Mouse (Mus musculus): ENCODE results near the gene Plekhg4. TPM values are rescaled to one million over a fixed set of nuclear protein-coding genes. Genes with fewer than 3 reads are reported as not detected.

The Plekhg4 gene
- total RNA-seq, 2 experiments from 2014 or later, result 3.7 to 4.5 TPM

- Histone ChIP-seq H3K27ac (no peak within 1 kb of the TSS), H3K4me3 (0 out of 2 replicates have a peak within 1 kb of the TSS, but pooled peaks have one; percentile 11)
- TF ChIP-seq CTCF (IDR thresholded peaks at IDR 0.05), result peak; percentile 40
- intact Hi-C loops (cut with DNase I), result no loop called here
- DNase-seq (ENCODE audit: extremely low spot score in 1 of 2, low spot score in 2 of 2), result peak in 1 of 2 experiments; percentile 19
Observed at GRCm38 (mm10) chr8:105413391-105413790, 40.3 kb downstream of the Plekhg4 start, which contains the start of the genes Kctd19 and Lrrc36. Gene Kctd19 (minus strand): TSS chr8:105413502. Gene Lrrc36 (plus strand): TSS chr8:105413571.

GRCm38 (mm10) chr8:105418992-105419391 is 45.9 kb downstream of the Plekhg4 start:
- TF ChIP-seq CTCF (IDR thresholded peaks at IDR 0.05), result peak; percentile 19
- Histone ChIP-seq H3K4me3 (no peak overlapping the region), H3K27ac (no peak overlapping the region)
- intact Hi-C loops (cut with DNase I), result no loop called here
- no peak for DNase-seq (ENCODE audit: extremely low spot score in 1 of 2, low spot score in 2 of 2)

GRCm38 (mm10) chr8:105419800-105420199 is 46.7 kb downstream of the Plekhg4 start:
- H3K4me3 ChIP-seq, result no peak overlapping the region
- no peak for DNase-seq (ENCODE audit: extremely low spot score in 1 of 2, low spot score in 2 of 2)
- TF ChIP-seq CTCF (IDR thresholded peaks at IDR 0.05), result no peak
- no peak overlapping the region for H3K27ac ChIP-seq
- intact Hi-C loops (cut with DNase I), result no loop called here

GRCm38 (mm10) chr8:105422006-105422405 is 48.9 kb downstream of the Plekhg4 start:
- intact Hi-C loops (cut with DNase I), result no loop called here
- DNase-seq (ENCODE audit: extremely low spot score in 1 of 2, low spot score in 2 of 2), result no peak
- no peak overlapping the region for H3K4me3 ChIP-seq
- no peak for TF ChIP-seq CTCF (IDR thresholded peaks at IDR 0.05)
- H3K27ac ChIP-seq, result no peak overlapping the region

GRCm38 (mm10) chr8:105426878-105427277 is 53.8 kb downstream of the Plekhg4 start:
- no peak overlapping the region for H3K4me3 ChIP-seq
- no peak overlapping the region for H3K27ac ChIP-seq
- intact Hi-C loops (cut with DNase I), result no loop called here
- no peak for DNase-seq (ENCODE audit: extremely low spot score in 1 of 2, low spot score in 2 of 2)
- no peak for TF ChIP-seq CTCF (IDR thresholded peaks at IDR 0.05)

- no peak for DNase-seq (ENCODE audit: extremely low spot score in 1 of 2, low spot score in 2 of 2)
- H3K27ac ChIP-seq, result no peak overlapping the region
- intact Hi-C loops (cut with DNase I), result no loop called here
- no peak overlapping the region for H3K4me3 ChIP-seq
- TF ChIP-seq CTCF (IDR thresholded peaks at IDR 0.05), result no peak
Observed at GRCm38 (mm10) chr8:105431743-105432515, 58.9 kb downstream of the Plekhg4 start.

Other genes with a start within 250 kb of the Plekhg4 start
- gene Ces4a, start 241.5 kb upstream of the Plekhg4 start, total RNA-seq (2021), result not detected
- gene Cbfb, start 202.6 kb upstream of the Plekhg4 start, total RNA-seq (2021), result 10 to 100 TPM; 20.7 to 22.3 TPM
- 10 to 100 TPM; 37.9 to 38.3 TPM for gene D230025D16Rik, start 148.1 kb upstream of the Plekhg4 start, total RNA-seq (2021)
- 1 to 10 TPM; 2.1 to 2.8 TPM for gene B3gnt9, start 118.1 kb upstream of the Plekhg4 start, total RNA-seq (2021)
- 1 to 10 TPM; 8.0 TPM for gene Tradd, start 108.7 kb upstream of the Plekhg4 start, total RNA-seq (2021)
- 1 to 10 TPM in 1 of 2 experiments, under 1 TPM in 1; 1.00 to 1.1 TPM for gene Fbxl8, start 108.6 kb upstream of the Plekhg4 start, total RNA-seq (2021)
- gene Hsf4, start 103.5 kb upstream of the Plekhg4 start, total RNA-seq (2021), result 10 to 100 TPM; 17.2 to 17.5 TPM
- gene Nol3, start 97.1 kb upstream of the Plekhg4 start, total RNA-seq (2021), result 10 to 100 TPM in 1 of 2 experiments, 1 to 10 TPM in 1; 8.9 to 10.4 TPM
- 10 to 100 TPM; 28.0 to 30.0 TPM for gene 4931428F04Rik, start 83.4 kb upstream of the Plekhg4 start, total RNA-seq (2021)
- 1 to 10 TPM; 1.1 to 2.2 TPM for gene Exoc3l, start 77.2 kb upstream of the Plekhg4 start, total RNA-seq (2021)
- gene E2f4, start 75.6 kb upstream of the Plekhg4 start, total RNA-seq (2021), result 10 to 100 TPM; 36.4 to 39.3 TPM
- gene Elmo3, start 67.7 kb upstream of the Plekhg4 start, total RNA-seq (2021), result 1 to 10 TPM; 1.4 to 1.9 TPM
- gene Lrrc29, start 47.0 kb upstream of the Plekhg4 start, total RNA-seq (2021), result 1 to 10 TPM; 6.6 to 6.8 TPM
- gene Tmem208, start 46.9 kb upstream of the Plekhg4 start, total RNA-seq (2021), result 10 to 100 TPM; 35.4 to 40.1 TPM
- 1 to 10 TPM; 3.5 to 3.7 TPM for gene Fhod1, start 25.3 kb upstream of the Plekhg4 start, total RNA-seq (2021)
- 10 to 100 TPM; 41.9 to 42.5 TPM for gene Slc9a5, start 24.4 kb upstream of the Plekhg4 start, total RNA-seq (2021)
- gene Kctd19, start 40.2 kb downstream of the Plekhg4 start, total RNA-seq (2021), result not detected
- under 1 TPM in 1 of 2 experiments, not detected in 1; 0.27 TPM for gene Lrrc36, start 40.3 kb downstream of the Plekhg4 start, total RNA-seq (2021)
- gene Tppp3, start 98.3 kb downstream of the Plekhg4 start, total RNA-seq (2021), result 10 to 100 TPM; 36.1 to 42.5 TPM
- 10 to 100 TPM; 43.0 to 48.7 TPM for gene Zdhhc1, start 123.6 kb downstream of the Plekhg4 start, total RNA-seq (2021)
- gene Hsd11b2, start 145.5 kb downstream of the Plekhg4 start, total RNA-seq (2021), result not detected
- 100 to 1,000 TPM; 288 to 319 TPM for gene Atp6v0d1, start 192.8 kb downstream of the Plekhg4 start, total RNA-seq (2021)
- 10 to 100 TPM; 81.0 to 91.4 TPM for gene Ripor1, start 232.0 kb downstream of the Plekhg4 start, total RNA-seq (2021)